ENCODE assay signal across 18 mouse cellular contexts in the genomic region with DNA sequence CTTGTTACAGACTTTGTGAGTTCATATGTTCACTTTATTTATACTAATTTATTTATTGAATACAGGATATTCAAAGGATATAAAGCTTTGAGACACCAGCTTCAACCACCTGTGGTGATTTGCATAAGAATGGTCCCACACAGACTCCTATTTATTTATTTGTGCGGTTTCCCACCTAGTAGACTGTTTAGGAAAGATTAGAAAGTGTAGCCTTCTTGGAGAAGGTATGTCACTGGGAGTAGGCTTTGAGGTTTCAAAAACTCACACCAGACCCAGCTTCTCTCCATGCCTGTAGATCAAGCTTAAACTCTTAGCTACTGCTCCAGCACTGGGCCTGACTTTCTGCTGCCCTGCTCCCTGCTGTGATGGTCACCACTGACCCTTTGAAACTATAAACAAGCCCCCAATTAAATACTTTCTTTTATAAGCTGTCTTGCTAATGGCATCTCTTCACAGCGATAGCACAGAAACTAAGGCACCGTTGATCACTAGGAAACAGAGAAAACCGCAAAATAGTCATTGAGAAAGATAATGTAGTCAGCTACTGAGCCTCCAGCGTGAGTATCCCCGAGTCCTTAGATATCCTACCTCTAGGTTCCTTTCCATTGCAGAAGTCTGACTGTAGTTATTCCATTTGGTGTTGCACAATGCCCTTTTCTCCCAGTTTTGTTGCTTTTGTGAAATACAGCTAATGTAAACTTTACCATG.
"Had no signal": no experiment of that assay in that cellular context is flagged by ENCODE, and none has a peak within 500 bp of the region (broad histone marks: within the 10 kb centered on the region; RNA-seq: fewer than 3 reads in every experiment).

No protein-coding gene starts in this region.

- H3K4me2 ChIP-seq: kidney, embryonic 15.5 days; limb, embryonic 12.5 days; lung, embryonic 15.5 days; neural tube, embryonic 15.5 days; stomach, embryonic 15.5 days had no signal

- H3K4me3 ChIP-seq: kidney, embryonic 15.5 days; limb, embryonic 12.5 days; lung, embryonic 15.5 days; midbrain, embryonic 10.5 days; myocyte; neural tube, embryonic 15.5 days; stomach, embryonic 15.5 days had no signal

- H3K27ac ChIP-seq: kidney, embryonic 15.5 days; limb, embryonic 12.5 days; lung, embryonic 15.5 days; midbrain, embryonic 10.5 days; neural tube, embryonic 15.5 days; stomach, embryonic 15.5 days had no signal

- H3K9ac ChIP-seq: kidney, embryonic 15.5 days; limb, embryonic 12.5 days; lung, embryonic 15.5 days; neural tube, embryonic 15.5 days; stomach, embryonic 15.5 days had no signal

- H3K36me3 ChIP-seq: kidney, embryonic 15.5 days; limb, embryonic 12.5 days; lung, embryonic 15.5 days; midbrain, embryonic 10.5 days; neural tube, embryonic 15.5 days; stomach, embryonic 15.5 days had no signal

- H3K9me3 ChIP-seq: kidney, embryonic 15.5 days; limb, embryonic 12.5 days; lung, embryonic 15.5 days; midbrain, embryonic 10.5 days; neural tube, embryonic 15.5 days; stomach, embryonic 15.5 days had no signal

- H3K4me1 ChIP-seq: kidney, embryonic 15.5 days; limb, embryonic 12.5 days; lung, embryonic 15.5 days; midbrain, embryonic 10.5 days; neural tube, embryonic 15.5 days; stomach, embryonic 15.5 days had no signal

- DNase-seq: kidney, adult 2 months; kidney, postnatal 25 days; layer of hippocampus, adult 9-11 months; layer of hippocampus, postnatal 36 days; lung, postnatal 14 days; midbrain, embryonic 14.5 days; right cerebral cortex, adult 18-20 months; right cerebral cortex, postnatal 4 days; thymus, adult 2 months; thymus, postnatal 25 days had no signal

- H3K27me3 ChIP-seq: kidney, embryonic 15.5 days; limb, embryonic 12.5 days; lung, embryonic 15.5 days; neural tube, embryonic 15.5 days; stomach, embryonic 15.5 days had no signal

- ATAC-seq: intestine, embryonic 16.5 days had no signal
